Mouse (Mus musculus) thymus, postnatal 25 days (tissue): ENCODE data around the gene Rap2c.

ENCODE experiments used
- DNase-seq: peaks from one replicate; pipeline ENCODE4 v3.0.0; 2022

The Rap2c gene

GRCm38 (mm10) chrX:50968157-50968932 is 49.5 kb downstream of the Rap2c start:
- DNase-seq: no peak

DNA sequence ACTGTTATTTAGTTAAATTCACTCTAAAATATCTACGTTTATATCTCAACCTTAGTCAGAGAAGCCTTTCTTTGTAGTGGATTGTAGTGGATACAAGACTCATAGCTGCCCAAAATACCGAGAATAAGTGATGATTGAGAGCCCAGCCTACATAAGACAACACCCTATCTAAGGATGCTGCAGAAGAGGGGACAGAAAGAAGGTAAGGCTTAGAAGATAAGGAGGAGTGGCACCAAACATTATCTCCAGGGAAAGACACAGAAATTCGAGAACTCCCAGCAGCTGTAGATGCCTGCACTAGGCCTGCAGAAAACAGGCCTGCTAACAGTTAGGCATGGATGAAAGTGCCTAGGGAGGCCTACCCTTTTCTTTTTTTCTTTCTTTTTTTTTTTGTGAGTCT is 52.7 kb downstream of the Rap2c start:
- no peak for DNase-seq

DNA sequence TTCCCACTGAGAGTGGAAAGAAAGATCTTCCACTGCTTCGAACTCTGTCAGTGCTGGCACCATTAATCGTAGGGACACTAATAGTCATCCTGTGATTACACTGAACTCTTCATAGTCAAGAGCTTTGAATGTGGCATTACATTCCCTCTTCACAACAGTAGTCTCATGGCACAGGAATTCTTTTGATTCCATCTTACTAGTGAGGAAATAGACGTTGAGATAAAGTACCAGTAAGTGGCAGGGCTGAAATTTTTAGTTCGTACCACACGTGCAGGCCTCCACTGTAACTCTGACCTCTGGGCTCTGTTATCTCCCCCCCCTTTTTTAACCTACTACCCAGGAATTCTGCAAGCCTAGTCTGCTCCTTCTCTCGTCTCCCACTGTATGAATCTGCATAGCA is 54.9 kb downstream of the Rap2c start:
- DNase-seq: no peak
